Mouse (Mus musculus) cerebral cortex, adult 2 months (tissue): ENCODE data around the gene E2f4.

Source experiments
- WGBS: fragments of 180-500 bp; shearing (Covaris S2); methylation state at CpG from one replicate; pipeline ENCODE4 v1.1.7; 2018; 5-methylcytosine and 5-hydroxymethylcytosine counted together

E2f4 gene

GRCm38 (mm10) chr8:105315073-105315769, 17.8 kb downstream of the E2f4 start:
- WGBS = 92% methylated on average over 18 of the region's 18 CpGs

GRCm38 (mm10) chr8:105317941-105318340, 20.5 kb downstream of the E2f4 start:
- 54% methylated on average over 4 of the region's 4 CpGs for WGBS

GRCm38 (mm10) chr8:105318662-105319190, 21.3 kb downstream of the E2f4 start:
- 64% methylated on average over 11 of the region's 11 CpGs for WGBS

GRCm38 (mm10) chr8:105323183-105323582, 25.7 kb downstream of the E2f4 start:
- 85% methylated on average over 4 of the region's 4 CpGs for WGBS

GRCm38 (mm10) chr8:105325641-105326093, 28.2 kb downstream of the E2f4 start:
- 0% methylated on average over 12 of the region's 12 CpGs for WGBS

- WGBS = under 1% methylated on average over 36 of the region's 36 CpGs
Observed at GRCm38 (mm10) chr8:105326141-105326672, 28.7 kb downstream of the E2f4 start, which contains the start of the genes Lrrc29 and Tmem208. Gene Lrrc29 (minus strand): TSS chr8:105326278. Gene Tmem208 (plus strand): TSS chr8:105326354.

- WGBS = 20% methylated on average over 6 of the region's 6 CpGs
Observed at GRCm38 (mm10) chr8:105326968-105327367, 29.5 kb downstream of the E2f4 start.

- 83% methylated on average over 12 of the region's 12 CpGs for WGBS
Observed at GRCm38 (mm10) chr8:105330325-105330724, 32.9 kb downstream of the E2f4 start.

- WGBS = 92% methylated on average over 22 of the region's 22 CpGs
Observed at GRCm38 (mm10) chr8:105331469-105331868, 34.0 kb downstream of the E2f4 start.

- WGBS = 95% methylated on average over 9 of the region's 9 CpGs
Observed at GRCm38 (mm10) chr8:105331931-105332330, 34.5 kb downstream of the E2f4 start.

- WGBS = 76% methylated on average over 2 of the region's 2 CpGs
Observed at GRCm38 (mm10) chr8:105332523-105332922, 35.1 kb downstream of the E2f4 start.

- WGBS = 60% methylated on average over 32 of the region's 32 CpGs
Observed at GRCm38 (mm10) chr8:105336373-105337130, 39.1 kb downstream of the E2f4 start.

GRCm38 (mm10) chr8:105338992-105339391, 41.5 kb downstream of the E2f4 start:
- WGBS = 70% methylated on average over 4 of the region's 4 CpGs

- WGBS = 86% methylated on average over 6 of the region's 6 CpGs
Observed at GRCm38 (mm10) chr8:105339886-105340635, 42.6 kb downstream of the E2f4 start.

- 51% methylated on average over 8 of the region's 8 CpGs for WGBS
Observed at GRCm38 (mm10) chr8:105341399-105341798, 43.9 kb downstream of the E2f4 start.

- WGBS = 88% methylated on average over 4 of the region's 4 CpGs
Observed at GRCm38 (mm10) chr8:105342768-105343167, 45.3 kb downstream of the E2f4 start.

- 71% methylated on average over 8 of the region's 8 CpGs for WGBS
Observed at GRCm38 (mm10) chr8:105343791-105344574, 46.5 kb downstream of the E2f4 start.

GRCm38 (mm10) chr8:105345061-105345975, 47.9 kb downstream of the E2f4 start:
- WGBS = 71% methylated on average over 7 of the region's 7 CpGs

- 17% methylated on average over 34 of the region's 34 CpGs for WGBS
Observed at GRCm38 (mm10) chr8:105346611-105347427, 49.4 kb downstream of the E2f4 start.
